Mouse (Mus musculus): ENCODE data around the gene Hist1h4a. TPM values are rescaled to one million over a fixed set of nuclear protein-coding genes. Genes with fewer than 3 reads are reported as not detected.

The Hist1h4a gene
- 2.5 TPM for polyA plus RNA-seq (2014; fragmentation: Illumina TruSeq; extraction: RNeasy Lipid Tissue Mini Kit (QIAGEN cat#74804); ENCODE audit: low read depth, low replicate concordance)

GRCm38 (mm10) chr13:23760972-23761864 lies at the start of gene Hist1h4a:
Gene Hist1h4a, minus strand, starts transcription at chr13:23761230.

DNA sequence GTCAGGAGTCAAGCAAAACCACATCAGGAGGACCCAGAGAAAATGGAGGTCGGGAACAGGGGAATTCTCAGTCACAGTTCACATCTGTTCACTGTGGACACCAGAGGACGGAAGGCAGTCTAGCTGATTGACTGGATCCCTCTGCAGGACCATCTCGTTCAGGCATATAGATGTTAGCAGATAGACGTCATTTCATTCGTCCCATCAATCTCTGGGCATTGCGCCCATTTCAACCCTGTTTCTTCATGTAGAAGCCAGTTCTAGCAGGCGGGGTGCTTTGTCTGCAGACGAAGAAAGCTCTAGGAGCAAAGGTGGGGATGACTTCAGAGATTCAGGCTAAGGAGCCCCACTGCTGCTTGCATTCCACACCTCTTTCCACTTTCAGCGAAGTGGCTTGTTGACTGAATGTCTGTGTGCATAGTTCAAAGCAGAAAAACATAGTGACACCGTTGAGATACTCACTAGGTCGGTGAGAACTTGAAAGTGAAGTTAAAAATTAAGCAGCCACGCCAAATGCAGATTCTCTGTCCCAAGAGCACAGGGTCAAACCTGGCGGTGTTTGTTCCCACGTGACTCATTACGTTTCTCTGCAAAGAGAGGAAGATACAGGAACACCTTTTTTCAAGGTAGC lies 45.5 kb upstream of the Hist1h4a start, which contains the start of gene Slc17a2:
Gene Slc17a2 (plus strand): TSS at position 572 of the 631 bp plus-strand sequence.

DNA sequence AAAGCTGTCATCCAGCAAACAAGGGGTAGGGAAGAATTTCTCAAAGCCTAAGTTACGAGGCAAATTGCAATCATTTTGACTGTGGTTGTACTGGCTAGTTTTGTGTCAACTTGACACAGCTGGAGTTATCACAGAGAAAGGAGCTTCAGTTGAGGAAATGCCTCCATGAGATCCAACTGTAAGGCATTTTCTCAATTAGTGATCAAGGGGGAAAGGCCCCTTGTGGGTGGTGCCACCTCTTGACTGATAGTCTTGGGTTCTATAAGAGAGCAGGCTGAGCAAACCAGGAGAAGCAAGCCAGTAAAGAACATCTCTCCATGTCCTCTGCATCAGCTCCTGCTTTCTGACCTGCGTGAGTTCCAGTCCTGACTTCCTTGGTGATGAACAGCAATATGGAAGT lies 8.6 kb upstream of the Hist1h4a start, which contains the start of gene Trim38:
Gene Trim38 (plus strand): TSS at position 301 of the 400 bp plus-strand sequence.

GRCm38 (mm10) chr13:23763586-23764323 lies 2.7 kb upstream of the Hist1h4a start, which contains the start of gene Hist1h1a:
Gene Hist1h1a, plus strand, starts transcription at chr13:23763666.

GRCm38 (mm10) chr13:23761871-23762821 lies 1.1 kb upstream of the Hist1h4a start, which contains the start of gene Hist1h3a:
Gene Hist1h3a, minus strand, starts transcription at chr13:23762386.

GRCm38 (mm10) chr13:23756790-23757189 lies 4.2 kb downstream of the Hist1h4a start, which contains the start of gene Hist1h4b:
Gene Hist1h4b, plus strand, starts transcription at chr13:23757013.

GRCm38 (mm10) chr13:23752067-23752741 lies 8.8 kb downstream of the Hist1h4a start, which contains the start of gene Hist1h3b:
Gene Hist1h3b, plus strand, starts transcription at chr13:23752267.

GRCm38 (mm10) chr13:23750839-23751477 lies 10.1 kb downstream of the Hist1h4a start, which contains the start of gene Hist1h2ab:
Gene Hist1h2ab, plus strand, starts transcription at chr13:23751126.

DNA sequence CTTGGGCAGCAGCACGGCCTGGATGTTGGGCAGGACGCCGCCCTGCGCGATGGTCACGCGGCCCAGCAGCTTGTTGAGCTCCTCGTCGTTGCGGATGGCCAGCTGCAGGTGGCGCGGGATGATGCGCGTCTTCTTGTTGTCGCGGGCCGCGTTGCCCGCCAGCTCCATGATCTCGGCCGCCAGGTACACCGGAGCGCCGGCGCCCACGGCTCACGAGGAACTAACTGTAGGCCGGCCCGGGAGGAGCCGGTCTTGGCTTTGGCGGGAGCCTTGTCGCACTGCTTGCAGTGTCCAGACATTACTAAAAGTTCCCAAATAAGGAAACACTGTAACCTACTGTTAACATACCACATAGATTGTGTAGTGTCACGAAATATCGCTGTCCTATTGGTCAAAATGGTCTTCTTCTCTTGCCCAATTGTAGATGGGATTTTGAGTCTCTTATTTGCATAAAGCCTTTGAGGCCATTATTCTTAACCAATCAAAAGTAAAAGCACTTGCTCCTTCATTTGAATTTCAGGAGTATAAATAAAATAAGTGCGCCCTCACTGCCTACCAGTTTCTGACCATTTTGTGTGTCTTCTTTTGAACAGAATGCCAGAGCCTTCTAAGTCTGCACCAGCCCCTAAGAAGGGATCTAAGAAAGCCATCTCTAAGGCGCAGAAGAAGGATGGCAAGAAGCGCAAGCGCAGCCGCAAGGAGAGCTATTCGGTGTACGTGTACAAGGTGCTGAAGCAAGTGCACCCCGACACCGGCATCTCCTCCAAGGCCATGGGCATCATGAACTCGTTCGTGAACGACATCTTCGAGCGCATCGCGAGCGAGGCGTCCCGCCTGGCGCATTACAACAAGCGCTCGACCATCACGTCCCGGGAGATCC lies 14.6 kb downstream of the Hist1h4a start, which contains the start of gene Hist1h2bb:
Gene Hist1h2bb (plus strand): TSS at position 534 of the 880 bp plus-strand sequence.

DNA sequence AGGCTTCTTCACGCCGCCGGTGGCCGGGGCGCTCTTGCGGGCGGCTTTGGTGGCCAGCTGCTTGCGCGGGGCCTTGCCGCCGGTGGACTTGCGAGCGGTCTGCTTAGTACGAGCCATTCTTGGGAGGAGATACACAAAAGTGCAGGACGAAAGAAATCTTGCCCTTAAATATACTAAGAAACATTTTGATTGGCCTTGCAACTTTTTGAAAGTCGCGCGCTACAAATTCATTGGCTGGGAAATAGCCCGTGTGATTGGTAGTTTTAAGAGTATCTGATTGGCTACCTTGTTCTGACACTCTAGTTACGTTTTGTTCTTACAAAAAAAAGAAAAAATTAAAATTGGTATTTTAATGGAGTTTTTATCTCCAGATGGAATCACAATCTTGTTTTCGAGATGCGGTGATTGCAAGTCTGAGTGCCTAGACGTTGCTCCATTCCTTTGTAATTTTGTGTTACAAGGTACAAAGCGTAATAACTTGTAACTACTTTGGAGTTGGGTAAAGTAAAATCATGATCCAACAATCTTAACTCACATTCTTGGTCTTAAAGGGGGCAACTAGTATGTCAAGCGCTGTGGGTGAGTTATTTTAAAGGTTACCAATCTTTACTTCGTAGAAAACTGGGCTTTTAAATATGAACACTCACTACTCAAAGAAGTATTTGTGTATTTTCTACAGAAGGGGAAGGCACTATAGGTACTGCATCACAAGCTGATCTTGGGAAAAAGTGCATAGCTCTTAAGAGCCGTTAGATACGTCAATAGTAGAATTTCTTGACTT lies 15.5 kb downstream of the Hist1h4a start, which contains the start of gene Hist1h3c:
Gene Hist1h3c (minus strand): TSS at position 222 of the 781 bp plus-strand sequence.

DNA sequence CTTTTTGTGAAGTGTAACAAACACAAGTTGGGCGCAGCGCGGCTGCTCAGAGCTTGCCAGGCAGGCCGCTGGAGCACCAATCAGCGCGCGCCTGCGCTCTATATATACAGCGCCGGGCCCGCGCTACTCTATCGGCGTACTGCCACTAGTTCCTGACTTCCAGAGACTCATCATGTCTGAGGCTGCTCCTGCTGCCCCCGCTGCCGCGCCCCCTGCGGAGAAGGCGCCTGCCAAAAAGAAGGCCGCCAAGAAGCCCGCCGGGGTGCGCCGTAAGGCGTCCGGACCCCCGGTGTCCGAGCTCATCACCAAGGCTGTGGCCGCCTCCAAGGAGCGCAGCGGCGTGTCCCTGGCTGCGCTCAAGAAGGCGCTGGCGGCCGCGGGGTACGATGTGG lies 22.4 kb downstream of the Hist1h4a start, which contains the start of gene Hist1h1c:
Gene Hist1h1c (plus strand): TSS at position 132 of the 392 bp plus-strand sequence.

Other genes starting within 250 kb of the Hist1h4a start
- 24.5 TPM for gene Hist1h4h, start 230.2 kb downstream of the Hist1h4a start, polyA plus RNA-seq (2014; fragmentation: Illumina TruSeq; extraction: RNeasy Lipid Tissue Mini Kit (QIAGEN cat#74804); ENCODE audit: low read depth, low replicate concordance)
- gene Hist1h2af, start 227.3 kb downstream of the Hist1h4a start, polyA plus RNA-seq (2014; fragmentation: Illumina TruSeq; extraction: RNeasy Lipid Tissue Mini Kit (QIAGEN cat#74804); ENCODE audit: low read depth, low replicate concordance), result not detected
- gene Hist1h3g, start 225.8 kb downstream of the Hist1h4a start, polyA plus RNA-seq (2014; fragmentation: Illumina TruSeq; extraction: RNeasy Lipid Tissue Mini Kit (QIAGEN cat#74804); ENCODE audit: low read depth, low replicate concordance), result not detected
- gene Hist1h2bh, start 217.8 kb downstream of the Hist1h4a start, polyA plus RNA-seq (2014; fragmentation: Illumina TruSeq; extraction: RNeasy Lipid Tissue Mini Kit (QIAGEN cat#74804); ENCODE audit: low read depth, low replicate concordance), result 0.24 TPM
- not detected for gene Hist1h3f, start 217.2 kb downstream of the Hist1h4a start, polyA plus RNA-seq (2014; fragmentation: Illumina TruSeq; extraction: RNeasy Lipid Tissue Mini Kit (QIAGEN cat#74804); ENCODE audit: low read depth, low replicate concordance)
- gene Hist1h4f, start 209.6 kb downstream of the Hist1h4a start, polyA plus RNA-seq (2014; fragmentation: Illumina TruSeq; extraction: RNeasy Lipid Tissue Mini Kit (QIAGEN cat#74804); ENCODE audit: low read depth, low replicate concordance), result not detected
- 0.16 TPM for gene Hist1h1d, start 208.0 kb downstream of the Hist1h4a start, polyA plus RNA-seq (2014; fragmentation: Illumina TruSeq; extraction: RNeasy Lipid Tissue Mini Kit (QIAGEN cat#74804); ENCODE audit: low read depth, low replicate concordance)
- 0.67 TPM for gene Hist1h3e, start 198.9 kb downstream of the Hist1h4a start, polyA plus RNA-seq (2014; fragmentation: Illumina TruSeq; extraction: RNeasy Lipid Tissue Mini Kit (QIAGEN cat#74804); ENCODE audit: low read depth, low replicate concordance)
- not detected for gene Hist1h2ae, start 190.0 kb downstream of the Hist1h4a start, polyA plus RNA-seq (2014; fragmentation: Illumina TruSeq; extraction: RNeasy Lipid Tissue Mini Kit (QIAGEN cat#74804); ENCODE audit: low read depth, low replicate concordance)
- 3.0 TPM for gene Hist1h2bg, start 189.8 kb downstream of the Hist1h4a start, polyA plus RNA-seq (2014; fragmentation: Illumina TruSeq; extraction: RNeasy Lipid Tissue Mini Kit (QIAGEN cat#74804); ENCODE audit: low read depth, low replicate concordance)
- not detected for gene Hist1h2bf, start 187.0 kb downstream of the Hist1h4a start, polyA plus RNA-seq (2014; fragmentation: Illumina TruSeq; extraction: RNeasy Lipid Tissue Mini Kit (QIAGEN cat#74804); ENCODE audit: low read depth, low replicate concordance)
- gene Hist1h2ad, start 186.8 kb downstream of the Hist1h4a start, polyA plus RNA-seq (2014; fragmentation: Illumina TruSeq; extraction: RNeasy Lipid Tissue Mini Kit (QIAGEN cat#74804); ENCODE audit: low read depth, low replicate concordance), result not detected
- gene Hist1h3d, start 185.5 kb downstream of the Hist1h4a start, polyA plus RNA-seq (2014; fragmentation: Illumina TruSeq; extraction: RNeasy Lipid Tissue Mini Kit (QIAGEN cat#74804); ENCODE audit: low read depth, low replicate concordance), result 0.92 TPM
- 0.56 TPM for gene Hist1h4d, start 179.6 kb downstream of the Hist1h4a start, polyA plus RNA-seq (2014; fragmentation: Illumina TruSeq; extraction: RNeasy Lipid Tissue Mini Kit (QIAGEN cat#74804); ENCODE audit: low read depth, low replicate concordance)
- 7.3 TPM for gene Hist1h2be, start 140.1 kb downstream of the Hist1h4a start, polyA plus RNA-seq (2014; fragmentation: Illumina TruSeq; extraction: RNeasy Lipid Tissue Mini Kit (QIAGEN cat#74804); ENCODE audit: low read depth, low replicate concordance)
- 3.9 TPM for gene Hist1h1e, start 138.7 kb downstream of the Hist1h4a start, polyA plus RNA-seq (2014; fragmentation: Illumina TruSeq; extraction: RNeasy Lipid Tissue Mini Kit (QIAGEN cat#74804); ENCODE audit: low read depth, low replicate concordance)
- gene Hist1h2ac, start 77.3 kb downstream of the Hist1h4a start, polyA plus RNA-seq (2014; fragmentation: Illumina TruSeq; extraction: RNeasy Lipid Tissue Mini Kit (QIAGEN cat#74804); ENCODE audit: low read depth, low replicate concordance), result 0.42 TPM
- gene Hist1h2bc, start 77.0 kb downstream of the Hist1h4a start, polyA plus RNA-seq (2014; fragmentation: Illumina TruSeq; extraction: RNeasy Lipid Tissue Mini Kit (QIAGEN cat#74804); ENCODE audit: low read depth, low replicate concordance), result 128 TPM
- gene Hist1h1t, start 65.4 kb downstream of the Hist1h4a start, polyA plus RNA-seq (2014; fragmentation: Illumina TruSeq; extraction: RNeasy Lipid Tissue Mini Kit (QIAGEN cat#74804); ENCODE audit: low read depth, low replicate concordance), result not detected
- 0.73 TPM for gene Hist1h4c, start 62.8 kb downstream of the Hist1h4a start, polyA plus RNA-seq (2014; fragmentation: Illumina TruSeq; extraction: RNeasy Lipid Tissue Mini Kit (QIAGEN cat#74804); ENCODE audit: low read depth, low replicate concordance)
- 35.7 TPM for gene Hfe, start 50.4 kb downstream of the Hist1h4a start, polyA plus RNA-seq (2014; fragmentation: Illumina TruSeq; extraction: RNeasy Lipid Tissue Mini Kit (QIAGEN cat#74804); ENCODE audit: low read depth, low replicate concordance)
- gene Hist1h1c, start 22.4 kb downstream of the Hist1h4a start, polyA plus RNA-seq (2014; fragmentation: Illumina TruSeq; extraction: RNeasy Lipid Tissue Mini Kit (QIAGEN cat#74804); ENCODE audit: low read depth, low replicate concordance), result 73.4 TPM
- not detected for gene Hist1h3c, start 15.6 kb downstream of the Hist1h4a start, polyA plus RNA-seq (2014; fragmentation: Illumina TruSeq; extraction: RNeasy Lipid Tissue Mini Kit (QIAGEN cat#74804); ENCODE audit: low read depth, low replicate concordance)
- gene Hist1h2bb, start 14.5 kb downstream of the Hist1h4a start, polyA plus RNA-seq (2014; fragmentation: Illumina TruSeq; extraction: RNeasy Lipid Tissue Mini Kit (QIAGEN cat#74804); ENCODE audit: low read depth, low replicate concordance), result not detected
- gene Hist1h2ab, start 10.1 kb downstream of the Hist1h4a start, polyA plus RNA-seq (2014; fragmentation: Illumina TruSeq; extraction: RNeasy Lipid Tissue Mini Kit (QIAGEN cat#74804); ENCODE audit: low read depth, low replicate concordance), result not detected
- not detected for gene Hist1h3b, start 9.0 kb downstream of the Hist1h4a start, polyA plus RNA-seq (2014; fragmentation: Illumina TruSeq; extraction: RNeasy Lipid Tissue Mini Kit (QIAGEN cat#74804); ENCODE audit: low read depth, low replicate concordance)
- gene Hist1h4b, start 4.2 kb downstream of the Hist1h4a start, polyA plus RNA-seq (2014; fragmentation: Illumina TruSeq; extraction: RNeasy Lipid Tissue Mini Kit (QIAGEN cat#74804); ENCODE audit: low read depth, low replicate concordance), result not detected
- not detected for gene Hist1h3a, start 1.2 kb upstream of the Hist1h4a start, polyA plus RNA-seq (2014; fragmentation: Illumina TruSeq; extraction: RNeasy Lipid Tissue Mini Kit (QIAGEN cat#74804); ENCODE audit: low read depth, low replicate concordance)
- not detected for gene Hist1h1a, start 2.4 kb upstream of the Hist1h4a start, polyA plus RNA-seq (2014; fragmentation: Illumina TruSeq; extraction: RNeasy Lipid Tissue Mini Kit (QIAGEN cat#74804); ENCODE audit: low read depth, low replicate concordance)
- 0.15 TPM for gene Trim38, start 8.7 kb upstream of the Hist1h4a start, polyA plus RNA-seq (2014; fragmentation: Illumina TruSeq; extraction: RNeasy Lipid Tissue Mini Kit (QIAGEN cat#74804); ENCODE audit: low read depth, low replicate concordance)
- not detected for gene Slc17a2, start 45.8 kb upstream of the Hist1h4a start, polyA plus RNA-seq (2014; fragmentation: Illumina TruSeq; extraction: RNeasy Lipid Tissue Mini Kit (QIAGEN cat#74804); ENCODE audit: low read depth, low replicate concordance)
- not detected for gene Slc17a3, start 78.2 kb upstream of the Hist1h4a start, polyA plus RNA-seq (2014; fragmentation: Illumina TruSeq; extraction: RNeasy Lipid Tissue Mini Kit (QIAGEN cat#74804); ENCODE audit: low read depth, low replicate concordance)
- 0.35 TPM for gene Slc17a1, start 106.5 kb upstream of the Hist1h4a start, polyA plus RNA-seq (2014; fragmentation: Illumina TruSeq; extraction: RNeasy Lipid Tissue Mini Kit (QIAGEN cat#74804); ENCODE audit: low read depth, low replicate concordance)
- gene Slc17a4, start 153.8 kb upstream of the Hist1h4a start, polyA plus RNA-seq (2014; fragmentation: Illumina TruSeq; extraction: RNeasy Lipid Tissue Mini Kit (QIAGEN cat#74804); ENCODE audit: low read depth, low replicate concordance), result not detected
- not detected for gene Hist1h2ba, start 172.9 kb upstream of the Hist1h4a start, polyA plus RNA-seq (2014; fragmentation: Illumina TruSeq; extraction: RNeasy Lipid Tissue Mini Kit (QIAGEN cat#74804); ENCODE audit: low read depth, low replicate concordance)
- gene Hist1h2aa, start 173.2 kb upstream of the Hist1h4a start, polyA plus RNA-seq (2014; fragmentation: Illumina TruSeq; extraction: RNeasy Lipid Tissue Mini Kit (QIAGEN cat#74804); ENCODE audit: low read depth, low replicate concordance), result not detected
- gene Scgn, start 230.0 kb upstream of the Hist1h4a start, polyA plus RNA-seq (2014; fragmentation: Illumina TruSeq; extraction: RNeasy Lipid Tissue Mini Kit (QIAGEN cat#74804); ENCODE audit: low read depth, low replicate concordance), result 0.69 TPM

All from adipose tissue, adult 10 weeks (tissue).